Mouse (Mus musculus): ENCODE measurements around the gene Hsd11b2. TPM values are rescaled to one million over a fixed set of nuclear protein-coding genes. Genes with fewer than 3 reads are reported as not detected.

The Hsd11b2 gene
- polyA plus RNA-seq, 1 experiment from 2014 or later, result 4.1 TPM

GRCm38 (mm10) chr8:105471314-105472015 is 47.1 kb upstream of the Hsd11b2 start, which contains the start of gene Tppp3:
Gene Tppp3 (minus strand): TSS chr8:105471526.
- Histone ChIP-seq H3K4me3 (ENCODE audit: low read depth, low read length) (peak within 1 kb of the TSS; percentile 13; the same call in 1 of the 2 replicates), H3K9ac (ENCODE audit: low read depth, low read length) (peak within 1 kb of the TSS; percentile 38; the same call in 1 of the 2 replicates), H3K36me3 (ENCODE audit: control insufficient read depth, insufficient read depth) (peaks cover 19% of the 10 kb centered on the region; the same call in 1 of the 2 replicates), H3K9me3 (ENCODE audit: control insufficient read depth) (no peaks in the 10 kb centered on the region), H3K27me3 (replicated peaks; ENCODE audit: control insufficient read depth, insufficient read depth, low read length) (no peaks in the 10 kb centered on the region), H3K4me2 (replicated peaks; ENCODE audit: low read depth) (peak within 1 kb of the TSS; percentile 60), H3K27ac (ENCODE audit: low read depth, low read length) (0 out of 2 replicates have a peak within 1 kb of the TSS, but pooled peaks have one; percentile 46), H3K4me1 (replicated peaks; ENCODE audit: control insufficient read depth, insufficient read depth, low read length) (peaks cover 18% of the 10 kb centered on the region; the same call in 1 of the 2 replicates)
- WGBS, result 9% methylated on average over 25 of the region's 25 CpGs
- peak; percentile 77 for TF ChIP-seq CTCF (IDR thresholded peaks at IDR 0.05; ENCODE audit: low read depth)
- ATAC-seq, result peak; percentile 91

- Histone ChIP-seq H3K4me3 (ENCODE audit: low read depth, low read length) (no peak overlapping the region), H3K9me3 (ENCODE audit: control insufficient read depth) (no peaks in the 10 kb centered on the region), H3K36me3 (ENCODE audit: control insufficient read depth, insufficient read depth) (peaks cover 19% of the 10 kb centered on the region; the same call in 1 of the 2 replicates), H3K4me2 (replicated peaks; ENCODE audit: low read depth) (no peak overlapping the region), H3K27ac (ENCODE audit: low read depth, low read length) (no peak overlapping the region), H3K4me1 (replicated peaks; ENCODE audit: control insufficient read depth, insufficient read depth, low read length) (peaks cover 18% of the 10 kb centered on the region; the same call in 1 of the 2 replicates), H3K9ac (ENCODE audit: low read depth, low read length) (no peak overlapping the region), H3K27me3 (replicated peaks; ENCODE audit: control insufficient read depth, insufficient read depth, low read length) (no peaks in the 10 kb centered on the region)
- no peak for TF ChIP-seq CTCF (IDR thresholded peaks at IDR 0.05; ENCODE audit: low read depth)
- no peak for ATAC-seq
- WGBS, result 75% methylated on average over 23 of the region's 23 CpGs
These were observed 46.1 kb upstream of the Hsd11b2 start for GRCm38 (mm10) chr8:105472414-105472932.

GRCm38 (mm10) chr8:105472983-105473382 is 45.6 kb upstream of the Hsd11b2 start:
- 86% methylated on average over 9 of the region's 9 CpGs for WGBS
- no peak for TF ChIP-seq CTCF (IDR thresholded peaks at IDR 0.05; ENCODE audit: low read depth)
- Histone ChIP-seq H3K4me2 (replicated peaks; ENCODE audit: low read depth) (no peak overlapping the region), H3K27me3 (replicated peaks; ENCODE audit: control insufficient read depth, insufficient read depth, low read length) (no peaks in the 10 kb centered on the region), H3K9me3 (ENCODE audit: control insufficient read depth) (no peaks in the 10 kb centered on the region), H3K36me3 (ENCODE audit: control insufficient read depth, insufficient read depth) (peaks cover 19% of the 10 kb centered on the region; the same call in 1 of the 2 replicates), H3K4me3 (ENCODE audit: low read depth, low read length) (no peak overlapping the region), H3K27ac (ENCODE audit: low read depth, low read length) (no peak overlapping the region), H3K4me1 (replicated peaks; ENCODE audit: control insufficient read depth, insufficient read depth, low read length) (peaks cover 18% of the 10 kb centered on the region; the same call in 1 of the 2 replicates), H3K9ac (ENCODE audit: low read depth, low read length) (no peak overlapping the region)
- ATAC-seq, result no peak

- Histone ChIP-seq H3K9me3 (ENCODE audit: control insufficient read depth) (no peaks in the 10 kb centered on the region), H3K4me1 (replicated peaks; ENCODE audit: control insufficient read depth, insufficient read depth, low read length) (peaks cover 18% of the 10 kb centered on the region; the same call in 1 of the 2 replicates), H3K9ac (ENCODE audit: low read depth, low read length) (no peak overlapping the region), H3K4me2 (replicated peaks; ENCODE audit: low read depth) (peak overlapping the region; percentile 52), H3K36me3 (ENCODE audit: control insufficient read depth, insufficient read depth) (peaks cover 23% of the 10 kb centered on the region; the same call in 1 of the 2 replicates), H3K27ac (ENCODE audit: low read depth, low read length) (no peak overlapping the region), H3K4me3 (ENCODE audit: low read depth, low read length) (no peak overlapping the region), H3K27me3 (replicated peaks; ENCODE audit: control insufficient read depth, insufficient read depth, low read length) (no peaks in the 10 kb centered on the region)
- 26% methylated on average over 17 of the region's 17 CpGs for WGBS
- peak; percentile 61 for ATAC-seq
- TF ChIP-seq CTCF (IDR thresholded peaks at IDR 0.05; ENCODE audit: low read depth), result peak; percentile 20; the same call in 1 of the 2 replicates
These were observed 44.5 kb upstream of the Hsd11b2 start for GRCm38 (mm10) chr8:105473816-105474606.

GRCm38 (mm10) chr8:105474680-105475079 is 43.9 kb upstream of the Hsd11b2 start:
- H3K27ac ChIP-seq (ENCODE audit: low read depth, low read length), result no peak overlapping the region
- TF ChIP-seq CTCF (IDR thresholded peaks at IDR 0.05; ENCODE audit: low read depth), result no peak
- peak overlapping the region; percentile 52 for H3K4me2 ChIP-seq (replicated peaks; ENCODE audit: low read depth)
- H3K27me3 ChIP-seq (replicated peaks; ENCODE audit: control insufficient read depth, insufficient read depth, low read length), result no peaks in the 10 kb centered on the region
- no peak overlapping the region for H3K4me3 ChIP-seq (ENCODE audit: low read depth, low read length)
- WGBS, result 24% methylated on average over 5 of the region's 5 CpGs
- no peak overlapping the region for H3K9ac ChIP-seq (ENCODE audit: low read depth, low read length)
- peaks cover 23% of the 10 kb centered on the region; the same call in 1 of the 2 replicates for H3K36me3 ChIP-seq (ENCODE audit: control insufficient read depth, insufficient read depth)
- H3K9me3 ChIP-seq (ENCODE audit: control insufficient read depth), result no peaks in the 10 kb centered on the region
- peaks cover 18% of the 10 kb centered on the region; the same call in 1 of the 2 replicates for H3K4me1 ChIP-seq (replicated peaks; ENCODE audit: control insufficient read depth, insufficient read depth, low read length)
- ATAC-seq, result no peak

- 80% methylated on average over 4 of the region's 4 CpGs for WGBS
These were observed 43.3 kb upstream of the Hsd11b2 start for GRCm38 (mm10) chr8:105475254-105475653.

More at GRCm38 (mm10) chr8:105475254-105475653, 43.3 kb upstream of the Hsd11b2 start:
- H3K9me3 ChIP-seq (ENCODE audit: control insufficient read depth), result no peaks in the 10 kb centered on the region
- H3K27ac ChIP-seq (ENCODE audit: low read depth, low read length), result no peak overlapping the region
- no peak overlapping the region for H3K4me3 ChIP-seq (ENCODE audit: low read depth, low read length)
- no peak overlapping the region for H3K9ac ChIP-seq (ENCODE audit: low read depth, low read length)
- no peak overlapping the region for H3K4me2 ChIP-seq (replicated peaks; ENCODE audit: low read depth)
- H3K4me1 ChIP-seq (replicated peaks; ENCODE audit: control insufficient read depth, insufficient read depth, low read length), result peaks cover 13% of the 10 kb centered on the region; the same call in 1 of the 2 replicates
- H3K27me3 ChIP-seq (replicated peaks; ENCODE audit: control insufficient read depth, insufficient read depth, low read length), result no peaks in the 10 kb centered on the region
- peaks cover 23% of the 10 kb centered on the region; the same call in 1 of the 2 replicates for H3K36me3 ChIP-seq (ENCODE audit: control insufficient read depth, insufficient read depth)
- ATAC-seq, result no peak
- no peak for TF ChIP-seq CTCF (IDR thresholded peaks at IDR 0.05; ENCODE audit: low read depth)
